Mouse (Mus musculus) forebrain, embryonic 10.5 days (tissue): Measurements from ENCODE around the gene Olfr9. TPM values are rescaled to one million over a fixed set of nuclear protein-coding genes. Genes with fewer than 3 reads are reported as not detected.

ENCODE experiments used
- DNase-seq: peaks from one replicate; pipeline ENCODE4 v3.0.0-alpha.2; 2017; ENCODE audit warnings: low spot score; ENCODE audit errors: extremely low spot score
- H3K27ac ChIP-seq: fragments of 300-500 bp; sonication (generic); 2 replicates; pipeline ENCODE4 v1.5.1; 2016; ENCODE audit warnings: mild to moderate bottlenecking
- H3K27me3 ChIP-seq: fragments of 300-500 bp; sonication (generic); 2 replicates; pipeline ENCODE4 v1.6.1; 2016; ENCODE audit warnings: mild to moderate bottlenecking; ENCODE audit not compliant: poor library complexity, severe bottlenecking
- H3K36me3 ChIP-seq: fragments of 300-500 bp; sonication (generic); replicated peaks from 2 replicates; pipeline ENCODE4 v1.6.1; 2016; ENCODE audit warnings: mild to moderate bottlenecking, moderate library complexity
- H3K4me1 ChIP-seq: fragments of 300-500 bp; sonication (generic); 2 replicates; pipeline ENCODE4 v1.6.1; 2016
- H3K4me3 ChIP-seq: fragments of 300-500 bp; sonication (generic); 2 replicates; pipeline ENCODE4 v1.5.1; 2016; ENCODE audit warnings: mild to moderate bottlenecking, moderate library complexity
- H3K9me3 ChIP-seq: fragments of 300-500 bp; sonication (generic); 2 replicates; pipeline ENCODE4 v1.6.1; 2016; ENCODE audit warnings: mild to moderate bottlenecking, moderate library complexity
- WGBS: fragments of 180-500 bp; shearing (Covaris S2); methylation state at CpG from one replicate; pipeline ENCODE4 v1.1.7; 2016; 5-methylcytosine and 5-hydroxymethylcytosine counted together
- polyA plus RNA-seq: library from polyadenylated mRNA; unstranded; fragments of >200 nt; fragmentation: Nextera tagmentation; extraction: Ambion mirVana; gene quantifications from 2 replicates; pipeline ENCODE4 v1.2.1, GENCODE M21; 2016

Olfr9 gene
- polyA plus RNA-seq, 1 experiment from 2014 or later: not detected

GRCm38 (mm10) chr10:129026018-129026662, 36.9 kb downstream of the Olfr9 start:
- peak; percentile 56 for DNase-seq
- Histone ChIP-seq H3K27ac (no peak overlapping the region), H3K4me1 (no peaks in the 10 kb centered on the region), H3K27me3 (no peaks in the 10 kb centered on the region), H3K9me3 (no peaks in the 10 kb centered on the region), H3K36me3 (no peaks in the 10 kb centered on the region), H3K4me3 (no peak overlapping the region)
- 62% methylated on average over 3 of the region's 3 CpGs for WGBS

- H3K27ac ChIP-seq: no peak overlapping the region
- no peak overlapping the region for H3K4me3 ChIP-seq
- no peaks in the 10 kb centered on the region for H3K36me3 ChIP-seq
- H3K4me1 ChIP-seq: no peaks in the 10 kb centered on the region
- no peaks in the 10 kb centered on the region for H3K27me3 ChIP-seq
- no peak for DNase-seq
- no peaks in the 10 kb centered on the region for H3K9me3 ChIP-seq
- 87% methylated on average over 2 of the region's 2 CpGs for WGBS
Measured at GRCm38 (mm10) chr10:129028343-129028742, 39.1 kb downstream of the Olfr9 start.

GRCm38 (mm10) chr10:129039796-129040195, 50.6 kb downstream of the Olfr9 start, which contains the start of gene Olfr764-ps1:
TSS of gene Olfr764-ps1 (minus strand) at chr10:129039896.
- H3K36me3 ChIP-seq: no peaks in the 10 kb centered on the region
- H3K4me1 ChIP-seq: no peaks in the 10 kb centered on the region
- WGBS: 83% methylated on average over 3 of the region's 3 CpGs
- DNase-seq: no peak
- no peak within 1 kb of the TSS for H3K4me3 ChIP-seq
- H3K27ac ChIP-seq: no peak within 1 kb of the TSS
- no peaks in the 10 kb centered on the region; the same call in 1 of the 2 replicates for H3K9me3 ChIP-seq
- H3K27me3 ChIP-seq: no peaks in the 10 kb centered on the region

Other genes with a start within 250 kb of the Olfr9 start
- gene Dgka, start 244.6 kb upstream of the Olfr9 start, polyA plus RNA-seq: 3.5 and 3.6 TPM in 2 replicates
- 57.1 and 63.8 TPM in 2 replicates for gene Pym1, start 241.5 kb upstream of the Olfr9 start, polyA plus RNA-seq
- gene Mmp19, start 198.5 kb upstream of the Olfr9 start, polyA plus RNA-seq: 0.24 and 0.44 TPM in 2 replicates
- 49.4 and 49.9 TPM in 2 replicates for gene Dnajc14, start 185.4 kb upstream of the Olfr9 start, polyA plus RNA-seq
- gene Tmem198b, start 185.1 kb upstream of the Olfr9 start, polyA plus RNA-seq: 19.0 and 19.2 TPM in 2 replicates
- gene Sarnp, start 172.1 kb upstream of the Olfr9 start, polyA plus RNA-seq: 247 and 263 TPM in 2 replicates
- gene Ormdl2, start 167.8 kb upstream of the Olfr9 start, polyA plus RNA-seq: 88.0 and 92.9 TPM in 2 replicates
- 9.7 and 10.7 TPM in 2 replicates for gene Gdf11, start 97.7 kb upstream of the Olfr9 start, polyA plus RNA-seq
- gene Cd63, start 88.4 kb upstream of the Olfr9 start, polyA plus RNA-seq: 179 and 184 TPM in 2 replicates
- 11.0 and 12.8 TPM in 2 replicates for gene Rdh5, start 66.5 kb upstream of the Olfr9 start, polyA plus RNA-seq
- gene Bloc1s1, start 65.4 kb upstream of the Olfr9 start, polyA plus RNA-seq: 166 and 178 TPM in 2 replicates
- gene Itga7, start 55.6 kb upstream of the Olfr9 start, polyA plus RNA-seq: 0.15 and 0.36 TPM in 2 replicates
- not detected in 2 replicates for gene Mettl7b, start 28.4 kb upstream of the Olfr9 start, polyA plus RNA-seq
- gene Olfr763, start 21.4 kb downstream of the Olfr9 start, polyA plus RNA-seq: not detected in 2 replicates
- gene Olfr764-ps1, start 50.5 kb downstream of the Olfr9 start, polyA plus RNA-seq: not detected in 2 replicates
- not detected in 2 replicates for gene Olfr765, start 60.6 kb downstream of the Olfr9 start, polyA plus RNA-seq
- not detected in 2 replicates for gene Olfr766-ps1, start 79.5 kb downstream of the Olfr9 start, polyA plus RNA-seq
- not detected in 2 replicates for gene Olfr767, start 93.5 kb downstream of the Olfr9 start, polyA plus RNA-seq
- not detected in 2 replicates for gene Olfr768, start 109.9 kb downstream of the Olfr9 start, polyA plus RNA-seq
- not detected in 2 replicates for gene Olfr769, start 128.4 kb downstream of the Olfr9 start, polyA plus RNA-seq
- not detected in 2 replicates for gene Olfr770, start 149.6 kb downstream of the Olfr9 start, polyA plus RNA-seq
- not detected in 2 replicates for gene Olfr771, start 175.3 kb downstream of the Olfr9 start, polyA plus RNA-seq
- not detected in 2 replicates for gene Olfr772, start 188.5 kb downstream of the Olfr9 start, polyA plus RNA-seq
- not detected in 2 replicates for gene Olfr773, start 198.0 kb downstream of the Olfr9 start, polyA plus RNA-seq
- gene Olfr774, start 246.8 kb downstream of the Olfr9 start, polyA plus RNA-seq: not detected in 2 replicates